Mouse (Mus musculus): ENCODE results near the gene Nxn. TPM values are rescaled to one million over a fixed set of nuclear protein-coding genes. Genes with fewer than 3 reads are reported as not detected.

Gene Nxn
- total RNA-seq, 2 experiments from 2014 or later = 15.5 to 17.4 TPM

- DNase-seq = no peak
- intact Hi-C loops (cut with DNase I) = loop anchor here (2.0 to 10.0 kb wide), 4 partner anchors 153 to 631 kb away; partner anchors contain the start of gene 1700016K19Rik
These were observed 6.8 kb upstream of the Nxn start for GRCm38 (mm10) chr11:76405626-76406264.

- intact Hi-C loops (cut with DNase I) = loop anchor here (2.0 to 10.0 kb wide), 4 partner anchors 152 to 630 kb away; partner anchors contain the start of gene 1700016K19Rik
- no peak for DNase-seq
These were observed 6.2 kb upstream of the Nxn start for GRCm38 (mm10) chr11:76405113-76405512.

GRCm38 (mm10) chr11:76401398-76401797 is 2.5 kb upstream of the Nxn start:
- DNase-seq = no peak
- intact Hi-C loops (cut with DNase I) = loop anchor here (10.0 kb wide), 2 partner anchors 407 to 627 kb away; partner anchors contain the start of gene 1700016K19Rik

GRCm38 (mm10) chr11:76399587-76400330 is 819 bp upstream of the Nxn start:
- intact Hi-C loops (cut with DNase I) = loop anchor here (5.0 to 10.0 kb wide), 5 partner anchors 42 to 625 kb away; partner anchors contain the start of gene 1700016K19Rik
- peak; percentile 25 to 42 for DNase-seq

GRCm38 (mm10) chr11:76398312-76398797 is 585 bp downstream of the Nxn start:
- intact Hi-C loops (cut with DNase I) = loop anchor here (5.0 kb wide), 3 partner anchors 41 to 126 kb away; no protein-coding TSS in a partner anchor
- DNase-seq = peak in 1 of 2 experiments; percentile 13

GRCm38 (mm10) chr11:76397650-76398311 is 1.2 kb downstream of the Nxn start:
- intact Hi-C loops (cut with DNase I) = loop anchor here (5.0 kb wide), 3 partner anchors 40 to 125 kb away; no protein-coding TSS in a partner anchor
- DNase-seq = peak; percentile 53 to 54

- DNase-seq = no peak
- intact Hi-C loops (cut with DNase I) = no loop called here
These were observed 5.9 kb downstream of the Nxn start for GRCm38 (mm10) chr11:76392996-76393395.

GRCm38 (mm10) chr11:76392532-76392931 is 6.4 kb downstream of the Nxn start:
- no peak for DNase-seq
- intact Hi-C loops (cut with DNase I) = no loop called here

GRCm38 (mm10) chr11:76388711-76389110 is 10.2 kb downstream of the Nxn start:
- DNase-seq = no peak
- intact Hi-C loops (cut with DNase I) = no loop called here

- no peak for DNase-seq
- intact Hi-C loops (cut with DNase I) = no loop called here
These were observed 11.8 kb downstream of the Nxn start for GRCm38 (mm10) chr11:76387097-76387496.

GRCm38 (mm10) chr11:76385746-76386145 is 13.2 kb downstream of the Nxn start:
- intact Hi-C loops (cut with DNase I) = no loop called here
- DNase-seq = no peak

GRCm38 (mm10) chr11:76385017-76385416 is 13.9 kb downstream of the Nxn start:
- intact Hi-C loops (cut with DNase I) = no loop called here
- no peak for DNase-seq

GRCm38 (mm10) chr11:76384307-76384706 is 14.6 kb downstream of the Nxn start:
- intact Hi-C loops (cut with DNase I) = no loop called here
- DNase-seq = no peak

- intact Hi-C loops (cut with DNase I) = no loop called here
- DNase-seq = no peak
These were observed 16.1 kb downstream of the Nxn start for GRCm38 (mm10) chr11:76382711-76383324.

GRCm38 (mm10) chr11:76381201-76381885 is 17.6 kb downstream of the Nxn start:
- DNase-seq = no peak
- intact Hi-C loops (cut with DNase I) = no loop called here

GRCm38 (mm10) chr11:76379921-76380544 is 18.9 kb downstream of the Nxn start:
- peak; percentile 51 to 60 for DNase-seq
- intact Hi-C loops (cut with DNase I) = no loop called here

- intact Hi-C loops (cut with DNase I) = no loop called here
- DNase-seq = no peak
These were observed 22.5 kb downstream of the Nxn start for GRCm38 (mm10) chr11:76376425-76376824.

- intact Hi-C loops (cut with DNase I) = no loop called here
- DNase-seq = peak; percentile 74 to 79
These were observed 24.3 kb downstream of the Nxn start for GRCm38 (mm10) chr11:76374491-76375185.

- DNase-seq = no peak
- intact Hi-C loops (cut with DNase I) = no loop called here
These were observed 26.4 kb downstream of the Nxn start for GRCm38 (mm10) chr11:76372534-76372933.
